8 mouse cellular contexts compared by ENCODE assay signal in the genomic region with DNA sequence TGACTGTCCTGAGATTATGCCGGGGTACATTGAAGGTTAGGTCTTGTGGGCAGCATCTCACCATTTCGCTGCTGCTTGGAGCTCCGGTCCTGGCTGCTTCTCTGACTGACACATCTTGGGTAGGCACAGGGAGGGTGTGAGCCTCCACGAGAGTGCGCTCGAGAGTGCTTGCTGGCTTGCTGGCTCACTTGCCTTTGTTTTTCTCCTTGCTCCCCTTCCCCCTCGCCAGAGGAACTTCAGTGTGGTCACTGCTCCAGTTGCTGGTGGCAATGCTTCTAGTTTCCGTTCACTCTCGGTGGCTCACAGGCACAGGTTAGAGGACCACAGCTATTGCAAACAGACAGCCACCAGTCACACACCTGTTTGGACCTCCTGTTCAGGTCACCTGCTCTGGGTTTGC. TPM values are rescaled to one million over a fixed set of nuclear protein-coding genes. Genes with fewer than 3 reads are reported as not detected.
DNase-seq lines count a peak whose midpoint lies in the region; ATAC-seq and TF ChIP-seq lines count a peak whose summit lies in the region.

No protein-coding gene starts in this region.

- TF ChIP-seq POLR2A in cortical plate, adult 2 months (IDR thresholded peaks at IDR 0.05; ENCODE audit: extremely low read depth, insufficient read depth, low read length), result peak; percentile 76; the same call in 1 of the 2 replicates

- no peak overlapping the region for H3K4me2 ChIP-seq in kidney, embryonic 16.5 days (replicated peaks; ENCODE audit: low read depth, low read length)
- H3K4me2 ChIP-seq in hindbrain, embryonic 12.5 days (replicated peaks), result no peak overlapping the region

- DNase-seq in kidney, postnatal 4 days, result peak; percentile 35 to 43
- DNase-seq in left cerebral cortex, postnatal 4 days, result peak; percentile 65
- peak; percentile 85 for DNase-seq in right cerebral cortex, adult 18-20 months
- no peak for DNase-seq in gastrocnemius, adult 18-20 months (ENCODE audit: low spot score)
- DNase-seq in gastrocnemius, postnatal 14 days, result no peak

- H3K4me3 ChIP-seq in kidney, embryonic 16.5 days (ENCODE audit: low read length), result no peak overlapping the region
- H3K4me3 ChIP-seq in cortical plate, adult 2 months (ENCODE audit: insufficient read depth, low read length), result peak overlapping the region; percentile 6; the same call in 1 of the 2 replicates
- no peak overlapping the region for H3K4me3 ChIP-seq in hindbrain, embryonic 12.5 days

- H3K27me3 ChIP-seq in kidney, embryonic 16.5 days (ENCODE audit: insufficient read depth, low read length), result no peaks in the 10 kb centered on the region
- H3K27me3 ChIP-seq in hindbrain, embryonic 12.5 days, result no peaks in the 10 kb centered on the region

- ATAC-seq in kidney, embryonic 16.5 days (ENCODE audit: low FRiP score, low TSS enrichment), result no peak
- 0 out of 2 replicates have a peak, but pooled peaks have one; percentile 27 for ATAC-seq in hindbrain, embryonic 12.5 days (ENCODE audit: low FRiP score)

- H3K4me1 ChIP-seq in kidney, embryonic 16.5 days (ENCODE audit: insufficient read depth, low read length), result peaks cover 17% of the 10 kb centered on the region
- peaks cover 10% of the 10 kb centered on the region for H3K4me1 ChIP-seq in cortical plate, adult 2 months (ENCODE audit: control insufficient read depth, insufficient read depth, low read length)
- peaks cover 26% of the 10 kb centered on the region for H3K4me1 ChIP-seq in hindbrain, embryonic 12.5 days

- H3K36me3 ChIP-seq in kidney, embryonic 16.5 days (ENCODE audit: insufficient read depth, low read length), result peaks cover 5% of the 10 kb centered on the region; the same call in 1 of the 2 replicates
- H3K36me3 ChIP-seq in hindbrain, embryonic 12.5 days, result peaks cover 8% of the 10 kb centered on the region; the same call in 1 of the 2 replicates

- intact Hi-C loops in left cerebral cortex, postnatal 4 days (cut with DNase I), result no loop called here
- intact Hi-C loops in gastrocnemius, postnatal 14 days (cut with DNase I; ENCODE audit: low total_unique reads), result loop anchor here (10.0 kb wide), 1 partner anchor 147 kb away; no protein-coding TSS in a partner anchor

- H3K9ac ChIP-seq in kidney, embryonic 16.5 days (replicated peaks; ENCODE audit: low read length), result no peak overlapping the region
- no peak overlapping the region for H3K9ac ChIP-seq in hindbrain, embryonic 12.5 days

- no peak overlapping the region for H3K27ac ChIP-seq in kidney, embryonic 16.5 days (ENCODE audit: low read length)
- peak overlapping the region; percentile 71 for H3K27ac ChIP-seq in cortical plate, adult 2 months (ENCODE audit: insufficient read depth, low read length)
- peak overlapping the region; percentile 67; the same call in 1 of the 2 replicates for H3K27ac ChIP-seq in hindbrain, embryonic 12.5 days

- TF ChIP-seq CTCF in cortical plate, adult 2 months (IDR thresholded peaks at IDR 0.05; ENCODE audit: extremely low read depth, insufficient read depth, low read length), result peak; percentile 65

- H3K9me3 ChIP-seq in kidney, embryonic 16.5 days (ENCODE audit: low read length), result no peaks in the 10 kb centered on the region
- no peaks in the 10 kb centered on the region for H3K9me3 ChIP-seq in hindbrain, embryonic 12.5 days (replicated peaks)

- 68% methylated on average over 9 of the region's 9 CpGs for WGBS in kidney, embryonic 16.5 days
- 54% methylated on average over 9 of the region's 9 CpGs for WGBS in hindbrain, embryonic 12.5 days

RNA-seq across cellular contexts. Expression of a gene that starts 43.3 kb away (rescaled TPM):
- 89.7 and 95.9 TPM in 2 replicates for polyA plus RNA-seq in kidney, embryonic 16.5 days (2015; fragmentation: Nextera tagmentation; extraction: Ambion mirVana)
- 81.8 and 87.4 TPM in 2 replicates for polyA plus RNA-seq in cortical plate, adult 2 months (2012; rRNA removed)
- 78.6 and 83.2 TPM in 2 replicates for polyA plus RNA-seq in hindbrain, embryonic 12.5 days (2016; fragmentation: Nextera tagmentation; extraction: Ambion mirVana)
- 10 to 100 TPM; 45.6 to 49.8 TPM for total RNA-seq in left cerebral cortex, postnatal 4 days (2021)
- 10 to 100 TPM; 10.8 to 14.1 TPM for total RNA-seq in gastrocnemius, adult 18-20 months (2021)
- 10 to 100 TPM; 19.1 to 20.5 TPM for total RNA-seq in gastrocnemius, postnatal 14 days (2021)

Comparison
In these comparisons a context has a peak if more than half of its experiments do, and no peak if none do; other contexts are left out.
1. DNase-seq: peak in kidney, postnatal 4 days (2 of 2), left cerebral cortex, postnatal 4 days (single experiment) and right cerebral cortex, adult 18-20 months (single experiment); none in gastrocnemius, adult 18-20 months (single experiment) and gastrocnemius, postnatal 14 days (single experiment).